Mouse (Mus musculus) bone marrow, adult 2 months (tissue): ENCODE measurements around the gene Hoxb4. TPM values are rescaled to one million over a fixed set of nuclear protein-coding genes. Genes with fewer than 3 reads are reported as not detected.
A peak's percentile ranks its signal among the peaks of the same experiment; 100 is the strongest.

Experiments
- H3K27ac ChIP-seq: fragments of 200-500 bp; 2 replicates; pipeline ENCODE4 v1.5.1; 2012; ENCODE audit warnings: low read depth, mild to moderate bottlenecking, control low read depth, inconsistent platforms, low read length; ENCODE audit not compliant: control insufficient read depth, poor library complexity, insufficient read depth
- H3K4me1 ChIP-seq: fragments of 200-500 bp; 2 replicates; pipeline ENCODE4 v1.6.1; 2011; ENCODE audit warnings: low read length; ENCODE audit not compliant: control insufficient read depth, insufficient read depth
- H3K4me3 ChIP-seq: fragments of 200-500 bp; replicated peaks from 2 replicates; pipeline ENCODE3; 2011; ENCODE audit warnings: mild to moderate bottlenecking, low read depth, low read length, control low read depth; ENCODE audit not compliant: control insufficient read depth
- CTCF ChIP-seq: fragments of 200-500 bp; IDR thresholded peaks from 2 replicates; pipeline ENCODE4 v1.5.1; 2011; ENCODE audit warnings: low read length, control low read depth; ENCODE audit not compliant: control insufficient read depth, insufficient read depth
- POLR2A ChIP-seq: fragments of 200-500 bp; IDR thresholded peaks from 2 replicates; pipeline ENCODE4 v1.6.1; 2011; ENCODE audit warnings: low read depth, mild to moderate bottlenecking, control low read depth, low read length, borderline replicate concordance; ENCODE audit not compliant: control insufficient read depth
- whole genome bisulfite sequencing: fragments of 180-500 bp; shearing (Covaris S2); methylation state at CpG from one replicate; pipeline ENCODE4 v1.1.7; 2018; 5-methylcytosine and 5-hydroxymethylcytosine counted together
- polyA plus RNA-seq: library from polyadenylated mRNA; stranded (reverse); fragments of >200 nt; gene quantifications from 2 replicates; pipeline ENCODE4 v1.2.4, GENCODE M21; 2011; ENCODE audit warnings: low replicate concordance; ENCODE audit not compliant: missing spikeins, insufficient read depth, insufficient read length

Hoxb4 gene
- polyA plus RNA-seq, 1 experiment: 7.6 TPM

GRCm38 (mm10) chr11:96278324-96278723, 39.7 kb upstream of the Hoxb4 start:
- H3K27ac ChIP-seq: no peak overlapping the region
- no peak overlapping the region for H3K4me3 ChIP-seq
- H3K4me1 ChIP-seq: no peaks in the 10 kb centered on the region
- WGBS: 12% methylated on average over 14 of the region's 14 CpGs
- TF ChIP-seq POLR2A (no peak), CTCF (no peak)

- Histone ChIP-seq H3K4me1 (no peaks in the 10 kb centered on the region), H3K4me3 (no peak overlapping the region), H3K27ac (no peak overlapping the region)
- WGBS: under 1% methylated on average over 9 of the region's 9 CpGs
- TF ChIP-seq POLR2A (no peak), CTCF (peak; percentile 67)
Observed at GRCm38 (mm10) chr11:96278773-96279172, 39.3 kb upstream of the Hoxb4 start.

DNA sequence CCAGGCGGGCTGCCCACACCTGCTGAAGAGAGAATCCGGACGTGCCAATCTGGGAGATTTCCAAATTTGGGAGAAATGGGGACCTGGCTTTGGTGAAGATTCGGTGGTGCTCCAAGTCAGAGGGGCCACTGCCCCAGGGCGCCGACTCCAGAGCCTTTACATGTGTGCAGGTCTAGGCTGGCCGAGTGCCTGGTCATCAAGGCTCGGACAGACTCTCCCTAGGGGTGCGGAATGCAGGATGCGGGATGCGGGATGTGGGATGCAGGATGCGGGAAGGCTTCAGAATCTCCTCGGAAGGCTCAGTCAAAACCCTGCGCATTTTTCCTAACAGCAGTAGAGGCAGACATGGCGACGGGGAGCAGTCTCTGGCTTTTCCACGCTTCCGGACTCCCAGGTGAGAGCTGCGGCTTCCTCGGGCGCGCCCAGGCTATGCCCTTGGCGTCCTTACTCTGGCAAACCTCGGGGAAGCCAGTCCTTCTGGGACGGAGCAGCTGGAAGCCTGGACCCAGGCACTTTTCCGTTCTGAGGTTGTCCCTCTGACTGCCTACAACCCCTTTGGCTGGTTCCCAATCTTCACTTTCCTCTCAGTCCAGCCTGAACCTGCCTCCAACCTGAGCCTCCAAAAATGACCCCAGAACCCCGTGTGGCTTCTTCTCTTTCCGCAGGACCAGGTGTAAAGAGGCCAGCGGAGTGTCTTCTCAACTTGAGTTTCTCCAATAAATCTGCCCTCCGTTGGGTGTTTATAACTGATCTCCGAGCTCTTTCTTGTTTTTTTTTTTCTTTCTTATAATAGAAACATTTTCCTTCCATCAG, 38.4 kb upstream of the Hoxb4 start:
- 14% methylated on average over 31 of the region's 31 CpGs for WGBS
- TF ChIP-seq POLR2A (no peak), CTCF (no peak)
- H3K4me1 ChIP-seq: no peaks in the 10 kb centered on the region
- H3K27ac ChIP-seq: no peak overlapping the region
- no peak overlapping the region for H3K4me3 ChIP-seq

GRCm38 (mm10) chr11:96280399-96281378, 37.4 kb upstream of the Hoxb4 start:
- TF ChIP-seq POLR2A (no peak), CTCF (no peak)
- Histone ChIP-seq H3K4me3 (no peak overlapping the region), H3K27ac (no peak overlapping the region), H3K4me1 (no peaks in the 10 kb centered on the region)
- WGBS: 39% methylated on average over 8 of the region's 8 CpGs

DNA sequence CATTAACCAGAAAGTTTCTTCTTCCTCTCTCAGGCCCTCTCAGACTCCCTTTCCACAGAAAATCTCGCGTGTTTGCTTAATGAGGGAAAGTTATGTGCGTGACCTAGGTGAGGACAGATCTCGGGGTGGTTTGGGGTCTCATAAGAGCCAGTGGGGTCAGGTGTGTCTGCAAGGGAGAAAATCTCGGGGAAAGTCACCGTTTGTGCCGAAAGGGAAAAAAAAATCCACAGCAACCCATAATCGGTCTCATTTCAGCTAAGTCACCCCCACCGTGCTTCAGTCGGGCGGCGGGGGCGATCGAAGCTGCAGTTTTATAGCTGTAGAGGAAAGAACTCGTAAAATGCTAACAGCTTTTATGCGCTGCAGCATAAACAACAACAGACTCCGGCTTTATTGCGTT, 36.7 kb upstream of the Hoxb4 start:
- Histone ChIP-seq H3K27ac (no peak overlapping the region), H3K4me1 (no peaks in the 10 kb centered on the region), H3K4me3 (no peak overlapping the region)
- TF ChIP-seq CTCF: no peak
- TF ChIP-seq POLR2A: no peak
- 15% methylated on average over 18 of the region's 18 CpGs for whole genome bisulfite sequencing

- Histone ChIP-seq H3K4me1 (no peaks in the 10 kb centered on the region), H3K4me3 (no peak within 1 kb of the TSS), H3K27ac (no peak within 1 kb of the TSS)
- WGBS: 8% methylated on average over 27 of the region's 27 CpGs
- TF ChIP-seq CTCF: no peak
- no peak for TF ChIP-seq POLR2A
Observed at GRCm38 (mm10) chr11:96281855-96282570, 36.1 kb upstream of the Hoxb4 start, which contains the start of gene Hoxb8. Gene Hoxb8, plus strand, starts transcription at chr11:96281905.

DNA sequence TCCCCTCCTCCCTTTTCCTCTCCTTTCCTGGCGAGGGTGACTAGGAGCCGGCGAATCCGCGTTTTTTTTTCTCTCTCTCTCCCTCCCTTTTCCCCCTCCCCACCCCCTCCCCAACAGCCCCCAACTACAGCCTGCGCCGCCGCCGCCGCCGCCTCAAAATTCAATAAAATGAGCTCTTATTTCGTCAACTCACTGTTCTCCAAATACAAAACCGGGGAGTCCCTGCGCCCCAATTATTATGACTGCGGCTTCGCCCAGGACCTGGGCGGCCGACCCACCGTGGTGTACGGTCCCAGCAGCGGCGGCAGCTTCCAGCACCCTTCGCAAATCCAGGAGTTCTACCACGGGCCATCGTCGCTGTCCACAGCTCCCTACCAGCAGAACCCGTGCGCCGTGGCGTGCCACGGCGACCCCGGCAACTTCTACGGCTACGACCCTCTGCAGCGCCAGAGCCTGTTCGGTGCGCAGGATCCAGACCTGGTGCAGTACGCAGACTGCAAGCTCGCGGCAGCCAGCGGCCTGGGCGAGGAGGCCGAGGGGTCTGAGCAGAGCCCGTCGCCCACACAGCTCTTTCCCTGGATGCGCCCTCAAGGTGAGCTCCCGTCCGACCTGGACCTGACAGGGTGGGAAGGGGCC, 35.2 kb upstream of the Hoxb4 start:
- no peaks in the 10 kb centered on the region for H3K4me1 ChIP-seq
- H3K4me3 ChIP-seq: no peak overlapping the region
- WGBS: 3% methylated on average over 49 of the region's 49 CpGs
- H3K27ac ChIP-seq: no peak overlapping the region
- no peak for TF ChIP-seq CTCF
- no peak for TF ChIP-seq POLR2A
